Mouse (Mus musculus): ENCODE data around the gene Pfn1.

The Pfn1 gene

DNA sequence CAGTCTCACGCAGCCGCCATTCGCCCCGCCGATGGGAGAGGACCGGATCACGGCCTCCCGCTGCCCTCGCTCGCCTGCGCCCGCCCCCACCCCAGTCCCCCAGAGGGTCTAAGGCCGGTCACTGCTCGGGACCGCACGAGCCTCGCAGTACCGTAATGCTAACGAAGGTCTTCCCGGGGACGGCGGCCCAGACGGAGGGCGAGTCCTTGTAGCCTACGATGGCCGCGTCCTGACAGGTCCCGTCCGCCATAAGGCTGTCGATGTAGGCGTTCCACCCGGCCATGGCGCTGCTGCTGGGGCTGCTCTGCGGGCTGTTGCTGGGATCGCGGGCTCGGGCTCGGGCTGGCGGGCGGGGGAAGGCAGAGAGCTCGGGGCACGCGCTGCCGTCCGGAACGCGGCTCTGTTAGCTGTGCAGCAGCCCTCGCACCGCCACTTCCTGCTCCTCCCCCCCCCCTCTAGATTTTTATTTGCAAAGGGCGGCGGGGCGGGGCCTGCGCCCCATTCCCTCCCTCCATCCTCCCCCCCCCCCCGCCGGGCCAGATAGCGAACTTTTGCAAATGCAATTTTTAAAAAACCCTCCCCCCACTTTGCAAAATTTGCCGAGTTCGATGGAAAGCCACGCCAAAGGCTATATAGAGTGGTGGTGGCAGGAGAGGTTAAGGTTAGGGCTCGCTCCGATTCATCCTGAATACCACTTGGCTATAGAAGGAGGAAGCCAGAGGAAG is at the start of gene Pfn1:
Gene Pfn1 (minus strand): TSS at position 447 of the 725 bp plus-strand sequence.
- DNase-seq: peak; percentile 75

DNA sequence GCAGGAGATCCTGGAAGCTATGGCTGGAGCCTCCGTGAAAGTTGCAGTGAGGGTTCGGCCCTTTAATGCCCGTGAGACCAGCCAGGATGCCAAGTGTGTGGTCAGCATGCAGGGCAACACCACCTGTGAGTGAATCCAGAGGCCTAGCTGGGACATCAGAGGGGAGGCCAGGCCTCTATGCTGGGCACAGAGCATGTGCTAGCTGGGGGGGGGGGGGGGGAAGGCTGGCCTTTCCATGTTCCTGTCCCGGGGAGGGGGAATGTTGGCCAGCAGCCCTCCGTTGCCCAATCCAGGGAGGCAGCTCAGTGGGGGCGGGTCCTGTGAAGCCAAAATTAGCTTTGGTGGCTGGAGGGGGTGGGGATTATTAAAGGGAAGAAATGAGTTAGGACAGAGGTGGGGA is 48.3 kb upstream of the Pfn1 start:
- no peak for DNase-seq

DNA sequence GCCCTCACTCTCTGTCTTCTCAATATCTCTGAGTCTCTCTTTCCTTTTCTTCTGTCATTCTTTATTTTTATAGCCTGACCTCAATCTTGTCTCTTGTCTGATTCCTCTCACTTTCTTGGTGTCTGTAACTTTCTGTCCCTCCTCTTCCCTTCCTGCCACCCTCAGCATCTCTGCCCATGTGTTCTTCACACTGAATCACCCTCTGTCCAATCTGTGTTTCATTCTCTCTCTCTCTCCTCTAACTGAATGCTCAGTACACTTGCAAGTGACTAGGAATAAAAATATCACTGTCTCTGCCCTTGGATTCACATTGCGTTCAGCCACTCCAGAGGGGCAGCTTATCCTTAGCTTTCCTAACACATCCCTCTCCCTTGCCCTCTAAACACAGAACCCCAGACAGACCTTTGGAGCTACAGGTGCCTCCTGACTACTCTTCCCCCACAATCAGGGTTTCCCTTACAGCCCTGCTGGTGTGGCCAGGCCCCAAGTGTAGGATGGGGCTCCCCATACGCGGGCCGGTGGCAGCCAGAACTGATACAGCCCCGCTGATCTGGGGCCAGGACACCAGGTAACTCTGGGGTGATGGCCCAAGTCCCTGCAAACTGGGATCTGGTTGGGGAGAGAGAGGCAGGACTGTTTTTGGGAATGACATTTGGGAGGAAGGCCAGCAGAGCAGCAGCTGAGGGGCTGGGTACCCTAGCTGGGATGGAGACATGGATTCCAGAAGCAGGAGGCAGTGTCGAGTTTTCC is 47.7 kb upstream of the Pfn1 start:
- no peak for DNase-seq

DNA sequence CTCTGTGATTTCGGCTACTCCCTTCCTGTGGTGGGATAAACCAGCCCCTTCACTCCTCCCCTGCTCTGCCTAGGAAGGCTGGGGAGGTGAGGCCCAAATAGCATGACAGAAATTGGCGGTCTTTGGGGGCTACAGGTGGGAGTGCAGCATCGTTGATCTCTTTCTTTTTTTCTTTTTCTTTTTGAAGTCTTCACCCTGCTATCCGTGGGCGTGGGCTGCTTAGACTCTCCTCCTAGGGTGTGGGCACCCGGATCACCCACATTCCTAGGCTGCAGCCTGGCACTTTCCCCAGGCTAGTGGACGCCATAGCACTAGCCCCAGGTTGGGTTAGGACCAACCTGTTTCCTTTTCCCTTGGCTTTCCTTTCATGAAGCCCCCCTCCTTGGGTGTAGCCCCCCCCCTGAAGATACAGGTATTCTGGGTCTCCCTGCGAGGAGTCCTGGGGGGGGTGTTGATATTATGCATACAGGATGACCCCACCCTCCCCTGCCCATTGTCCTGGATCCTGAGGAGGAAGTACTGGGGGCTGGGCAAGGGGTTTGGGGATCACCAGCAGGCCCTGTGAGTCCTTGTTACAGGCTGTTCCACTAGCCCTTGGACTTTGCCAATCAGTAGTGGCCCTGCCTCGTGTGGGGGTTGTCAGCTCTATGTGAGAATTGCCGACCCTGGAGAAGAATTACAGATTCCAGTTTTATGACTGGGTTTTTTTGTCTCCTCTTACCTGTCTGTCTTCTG is 46.9 kb upstream of the Pfn1 start:
- DNase-seq: no peak

DNA sequence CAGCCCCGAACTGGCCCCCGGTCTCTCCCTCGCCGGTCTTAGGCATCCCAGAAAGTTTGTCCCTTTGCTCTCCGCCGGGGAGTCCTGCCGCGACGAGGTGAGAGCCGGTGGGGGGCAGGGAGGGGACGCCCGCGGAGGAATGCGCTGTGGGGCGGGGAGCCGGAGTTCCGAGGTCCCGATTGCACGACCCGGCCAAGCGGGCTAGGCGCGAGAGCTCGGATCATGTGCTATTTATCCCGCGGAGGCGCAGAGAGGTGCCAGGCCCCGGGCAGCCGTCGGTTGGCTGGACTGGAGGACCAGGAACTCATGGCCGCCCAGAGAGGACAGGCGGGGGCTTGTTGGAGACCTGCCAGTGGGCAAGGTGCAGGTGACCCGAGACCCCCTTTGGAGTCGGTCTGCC is 46.2 kb upstream of the Pfn1 start:
- peak; percentile 52 for DNase-seq

DNA sequence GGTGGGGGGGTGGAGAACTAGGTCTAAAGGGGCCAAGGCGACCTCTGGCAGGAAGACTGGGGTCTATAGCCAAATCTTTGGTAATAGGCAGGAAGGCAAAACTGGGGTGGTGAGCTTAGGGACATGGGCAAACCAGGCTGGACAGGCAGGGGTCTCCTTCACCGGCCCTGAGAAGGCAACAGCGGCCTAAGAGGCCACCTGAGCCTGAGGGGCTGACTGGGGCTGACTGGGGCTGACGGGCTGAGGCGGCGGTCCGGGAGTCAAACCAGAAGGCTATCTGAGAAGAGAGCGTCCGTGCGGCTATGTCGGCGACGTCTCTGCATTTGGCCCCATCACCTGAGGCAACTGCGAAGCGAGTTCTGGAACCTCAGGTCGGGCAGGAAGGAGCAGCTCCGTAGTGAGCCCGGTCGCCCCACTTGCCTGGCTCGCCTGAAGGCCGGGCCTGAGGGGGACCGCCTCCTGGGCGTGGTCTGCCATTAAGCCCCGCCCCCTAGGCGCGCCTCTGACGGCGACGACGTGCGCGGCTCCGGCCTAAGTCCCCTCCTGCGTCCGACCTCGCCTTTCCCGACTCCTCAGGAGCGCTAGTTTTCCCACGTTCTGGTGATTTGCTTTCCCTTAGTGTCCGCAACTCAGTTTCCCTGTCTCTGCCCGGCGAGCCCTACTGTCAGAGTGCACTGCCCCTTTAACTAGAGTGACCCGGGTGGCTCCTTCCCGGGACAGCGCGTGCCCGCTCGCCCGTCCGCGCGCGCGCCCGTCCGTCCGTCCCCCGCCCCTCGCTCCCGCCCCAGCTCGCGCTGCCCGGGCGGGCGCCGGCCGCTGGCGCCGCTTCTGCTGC is 45.5 kb upstream of the Pfn1 start, which contains the start of the genes Inca1 and Kif1c:
Gene Inca1 (minus strand): TSS at position 434 of the 835 bp plus-strand sequence.
Gene Kif1c (plus strand): TSS at position 827 of the 835 bp plus-strand sequence.
- peak; percentile 95 for DNase-seq

DNA sequence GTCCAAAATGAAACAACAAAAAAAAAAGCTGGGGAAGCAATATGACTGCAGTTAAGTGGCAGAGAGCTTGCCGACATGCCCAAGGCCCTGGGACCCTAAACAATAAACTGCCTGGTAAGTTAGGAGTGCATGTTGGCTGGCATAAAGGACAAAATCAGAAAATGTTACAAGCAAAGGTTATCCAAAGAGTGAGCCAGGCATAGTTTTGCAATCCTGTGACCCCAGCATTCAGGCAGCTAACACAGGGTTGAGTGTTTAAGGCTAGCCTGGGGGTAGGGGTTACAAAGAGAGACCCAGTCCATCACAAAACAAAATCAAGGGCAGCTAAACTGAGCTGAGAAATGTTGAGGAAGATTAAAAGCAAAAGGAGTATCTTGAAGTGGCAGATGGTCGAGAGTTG is 44.6 kb upstream of the Pfn1 start:
- no peak for DNase-seq

DNA sequence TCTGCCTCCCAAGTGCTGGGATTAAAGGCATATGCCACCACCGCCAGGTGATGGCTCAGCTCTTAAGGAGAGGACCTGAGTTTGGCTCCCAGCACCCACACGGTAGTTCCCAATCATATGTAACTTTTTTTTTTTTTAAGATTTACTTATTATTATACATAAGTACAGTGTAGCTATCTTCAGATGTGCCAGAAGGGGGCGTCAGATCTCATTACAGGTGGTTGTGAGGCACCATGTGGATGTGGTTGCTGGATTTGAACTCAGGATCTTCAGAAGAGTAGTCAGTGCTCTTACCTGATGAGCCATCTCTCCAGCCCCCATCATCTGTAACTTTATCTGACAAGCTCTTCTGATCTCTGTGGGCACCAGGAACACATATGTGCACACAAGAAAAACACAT is 42.9 kb upstream of the Pfn1 start:
- no peak for DNase-seq

DNA sequence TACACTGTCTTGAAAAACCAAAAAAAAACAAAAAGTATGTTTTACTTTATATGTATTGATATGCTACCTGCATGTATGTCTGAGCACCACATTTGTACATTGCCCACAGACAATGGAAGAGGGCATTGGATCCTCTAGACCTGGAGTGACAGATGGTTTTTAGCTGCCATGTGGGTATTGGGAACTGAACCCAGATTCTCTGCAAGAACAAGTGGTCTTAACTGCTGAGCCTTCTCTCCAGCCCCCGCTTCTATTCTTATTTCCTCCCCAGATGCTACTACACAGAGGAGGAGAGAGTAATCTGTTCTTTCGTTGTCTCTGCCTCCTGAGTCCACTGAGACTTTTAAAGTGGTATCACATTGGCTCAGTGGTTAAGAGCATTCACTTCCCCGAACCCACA is 39.1 kb upstream of the Pfn1 start:
- DNase-seq: no peak

DNA sequence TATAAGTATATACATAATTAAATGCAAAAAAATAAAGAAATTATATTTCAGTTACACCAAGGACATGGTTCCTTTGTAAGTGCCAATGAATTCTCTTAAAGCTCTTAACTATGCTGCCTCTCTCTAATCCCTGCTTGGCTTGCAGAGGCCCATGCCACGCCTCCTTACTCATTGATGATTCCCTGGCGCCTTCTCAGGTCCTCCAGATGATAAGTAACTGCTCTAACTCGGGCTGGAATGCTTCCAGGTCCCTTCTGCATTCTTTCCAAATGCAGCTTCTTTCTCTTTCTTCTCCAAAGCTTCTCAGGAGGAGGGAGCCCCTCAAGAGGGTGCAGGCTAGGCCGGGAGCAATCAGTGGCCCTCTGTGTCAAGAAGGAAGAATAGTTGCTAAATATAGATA is 35.1 kb upstream of the Pfn1 start:
- DNase-seq: no peak

DNA sequence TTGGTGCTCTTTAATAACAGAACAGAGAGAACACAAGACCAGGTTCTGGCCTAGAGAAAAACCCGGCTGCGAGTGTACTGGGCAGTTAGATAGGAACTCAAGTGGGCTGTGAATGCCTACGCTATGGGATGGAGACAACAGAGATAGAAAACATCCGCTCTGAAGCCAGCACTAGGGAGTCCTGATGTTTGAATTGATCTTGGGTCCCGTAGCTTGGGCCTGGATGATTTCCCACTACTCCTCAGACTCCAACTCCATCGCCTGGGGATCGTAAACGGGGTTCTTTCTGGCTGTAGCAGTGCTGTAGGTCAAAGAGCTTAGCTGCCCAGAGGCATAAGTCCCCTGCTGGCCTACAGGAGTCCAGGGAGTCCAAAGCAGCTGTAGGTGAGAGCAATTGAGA is 33.9 kb upstream of the Pfn1 start:
- no peak for DNase-seq

DNA sequence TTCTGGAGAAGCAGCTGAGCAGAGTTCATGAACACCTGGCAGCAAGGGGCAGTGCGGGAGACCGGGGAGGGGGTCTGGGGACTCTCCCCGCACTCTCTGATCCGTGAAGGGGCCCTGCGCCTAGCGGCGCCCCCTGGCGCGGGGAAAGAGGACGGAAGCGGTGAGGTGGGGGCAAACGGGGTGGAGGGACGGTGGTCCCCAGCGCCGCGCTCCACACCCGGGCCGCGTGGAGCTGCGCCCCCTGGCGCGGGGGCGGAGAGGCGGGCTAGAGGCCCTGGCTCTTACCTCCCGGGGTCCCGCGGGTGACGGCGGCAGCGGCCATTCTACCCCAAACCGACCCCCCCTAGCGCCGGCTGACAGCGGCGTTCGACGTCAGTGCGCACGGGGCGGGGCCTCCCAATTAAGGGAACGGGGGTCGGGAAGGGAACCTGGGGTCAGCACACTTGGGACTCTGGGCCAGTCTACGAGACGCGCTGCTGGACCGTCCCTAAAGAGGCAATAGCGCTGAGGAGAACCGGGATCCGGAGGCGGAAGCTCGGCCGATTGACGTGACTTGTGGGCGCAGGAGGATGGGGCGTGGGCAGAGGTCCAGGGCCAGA is 33.3 kb upstream of the Pfn1 start, which contains the start of gene Camta2:
Gene Camta2 (minus strand): TSS at position 505 of the 599 bp plus-strand sequence.
- peak; percentile 87 for DNase-seq

DNA sequence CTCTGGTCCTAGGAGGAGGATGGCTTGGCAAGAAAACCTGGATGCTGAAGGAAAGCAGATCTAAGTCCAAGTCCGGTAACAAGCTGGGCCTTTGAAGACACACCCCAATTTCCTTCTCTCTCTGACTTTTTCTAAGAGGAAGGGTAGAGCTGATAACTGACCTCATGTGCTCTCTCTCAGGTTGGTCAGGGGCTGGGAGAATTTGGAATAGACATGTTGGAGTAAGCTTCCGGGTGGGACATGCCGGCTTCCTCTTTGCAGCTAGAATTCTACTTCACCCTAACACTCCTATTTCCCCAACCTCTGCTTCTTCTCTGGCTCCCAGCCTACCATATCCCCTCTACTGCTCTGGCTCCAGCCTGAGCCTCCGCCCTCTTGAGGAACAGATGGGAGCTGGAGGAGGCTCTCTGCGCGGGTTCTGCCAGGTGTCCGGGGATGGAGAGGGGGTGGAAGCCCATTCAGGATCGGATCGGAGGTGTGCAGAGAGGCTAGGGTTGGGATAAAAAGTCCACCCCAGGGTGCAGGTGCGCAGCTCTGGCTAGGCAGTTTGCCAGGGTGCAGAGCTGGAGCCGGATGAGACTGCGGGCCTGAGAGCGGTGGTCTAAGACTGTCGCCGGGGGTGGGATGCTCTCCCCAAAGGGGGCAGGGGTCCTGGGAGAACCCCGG is 32.6 kb upstream of the Pfn1 start:
- peak; percentile 83 for DNase-seq

DNA sequence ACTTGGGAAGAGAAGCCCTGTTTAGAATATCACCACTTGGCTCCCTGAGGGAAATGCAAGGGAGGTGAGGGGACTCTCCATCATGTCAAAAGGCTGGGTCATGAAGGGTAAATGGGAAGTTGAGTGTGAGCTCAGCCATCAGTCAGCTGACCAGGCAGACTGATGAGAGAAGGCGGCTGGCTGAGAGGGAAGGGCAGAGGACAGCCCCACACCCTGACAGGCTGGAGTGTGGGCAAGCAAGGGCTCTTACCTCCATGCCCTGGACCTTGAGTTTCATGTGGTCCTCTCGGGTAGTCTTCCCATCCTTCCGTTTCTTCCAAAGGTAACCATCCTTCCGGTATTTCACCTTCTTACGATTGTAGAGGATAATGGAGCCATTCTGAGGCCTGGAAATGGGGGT is 29.2 kb upstream of the Pfn1 start:
- DNase-seq: no peak

DNA sequence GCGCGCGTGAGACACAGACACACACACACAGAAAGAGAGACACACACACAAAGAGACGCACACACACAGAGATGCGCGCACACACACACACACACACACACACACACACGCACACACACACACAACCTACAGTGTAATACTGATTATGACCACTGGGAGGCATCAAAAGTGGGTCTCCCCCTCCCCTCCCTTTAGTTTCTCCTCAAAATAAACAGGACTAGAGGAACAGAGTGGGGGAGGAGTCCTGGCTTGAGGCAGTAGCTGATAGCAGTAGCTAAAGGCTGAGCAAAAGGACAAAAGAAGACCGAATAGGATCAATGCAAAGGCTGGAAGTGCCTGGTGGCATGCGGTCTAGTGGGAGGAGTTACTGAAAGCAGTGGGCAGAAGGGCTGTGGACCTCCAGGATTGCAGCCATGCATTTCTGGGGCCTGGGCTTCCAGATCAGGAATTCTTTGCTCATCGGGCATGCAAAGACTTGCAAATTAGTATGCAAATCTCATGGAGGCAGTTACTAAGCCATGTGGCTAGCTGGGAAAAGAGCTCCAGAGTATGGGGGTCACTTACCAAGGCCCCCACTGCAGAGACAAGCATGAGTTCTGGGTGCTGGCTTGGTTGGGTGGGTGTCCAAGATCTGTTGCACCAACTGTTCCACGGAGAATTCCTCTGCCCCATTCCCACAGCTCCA is 27.6 kb upstream of the Pfn1 start:
- DNase-seq: no peak

DNA sequence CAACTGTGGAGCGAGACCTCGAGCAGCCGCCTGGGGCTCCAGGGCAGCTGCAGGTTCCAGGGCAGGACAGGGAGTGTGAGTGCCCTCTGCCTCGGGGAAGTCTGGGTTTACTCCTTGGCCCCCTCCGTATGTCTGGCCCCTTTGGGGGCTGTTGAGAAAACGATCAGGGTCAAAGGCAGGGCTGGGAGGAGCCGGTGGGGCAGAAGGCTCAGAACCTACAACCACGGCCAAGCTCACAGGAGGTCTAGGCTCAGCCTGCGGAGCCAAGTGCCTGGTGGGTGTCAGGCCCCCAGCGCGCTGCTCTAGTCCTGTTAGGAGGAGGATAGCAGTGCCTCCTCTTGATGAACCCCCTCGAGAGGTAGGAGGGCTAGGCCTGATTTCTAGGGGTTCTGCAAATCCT is 26.7 kb upstream of the Pfn1 start:
- no peak for DNase-seq

DNA sequence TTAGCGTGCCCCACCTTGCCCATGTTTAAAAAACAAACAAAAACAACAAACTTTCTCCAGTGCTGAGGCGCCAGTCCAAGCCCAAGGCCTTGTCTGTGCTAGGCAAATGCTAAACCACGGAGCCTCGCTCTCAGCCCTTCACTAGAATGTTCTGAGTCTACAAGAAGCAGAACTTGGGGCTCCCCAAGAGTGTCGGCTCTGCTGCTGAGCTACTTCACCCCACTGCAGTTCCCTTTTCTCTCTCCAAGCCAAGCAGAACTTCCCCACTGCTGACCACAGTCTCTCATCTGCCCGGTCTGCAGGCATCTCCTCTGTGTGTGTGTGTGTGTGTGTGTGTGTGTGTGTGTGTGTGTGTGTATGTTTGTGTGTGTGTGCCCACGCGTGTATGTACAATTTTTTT is 25.4 kb upstream of the Pfn1 start:
- no peak for DNase-seq

DNA sequence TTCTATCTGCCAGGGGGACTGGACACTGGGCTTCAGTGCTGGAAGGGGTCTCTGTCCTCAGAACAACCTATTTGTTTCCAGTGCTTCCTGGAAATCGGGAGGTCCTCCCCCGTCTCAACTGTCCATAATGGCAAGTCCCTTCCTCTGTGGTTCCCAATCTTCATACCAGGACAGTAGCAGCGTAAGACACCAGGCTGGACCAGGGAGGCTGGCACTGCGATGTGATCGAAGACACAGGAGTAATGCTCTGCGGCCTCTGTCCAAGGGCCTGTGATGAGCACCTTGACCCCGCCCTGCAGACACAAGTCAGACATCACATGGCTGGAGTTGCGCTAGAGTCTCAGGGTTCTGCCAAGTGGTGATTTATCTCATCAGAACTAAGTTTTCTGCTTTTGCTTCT is 24.9 kb upstream of the Pfn1 start:
- DNase-seq: no peak

DNA sequence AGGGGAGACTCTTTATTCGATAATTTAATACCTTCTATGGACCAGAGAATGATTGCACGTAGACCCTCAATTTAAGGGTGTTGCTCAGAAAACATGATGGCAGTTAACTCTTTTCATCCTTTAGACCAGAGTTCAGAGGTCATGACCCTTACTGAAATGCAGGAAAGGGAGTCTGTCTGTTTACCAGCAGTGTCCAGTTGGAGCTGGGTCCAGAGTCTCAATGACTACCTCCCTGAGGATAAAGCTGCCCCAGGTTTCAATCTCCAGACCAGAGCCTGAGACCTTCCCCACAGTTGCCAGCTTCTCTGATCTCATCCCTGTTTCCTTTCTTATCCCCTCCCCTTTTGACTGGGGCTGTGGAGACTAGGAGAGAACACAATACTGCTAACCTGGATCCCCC is 24.1 kb upstream of the Pfn1 start:
- DNase-seq: no peak

DNA sequence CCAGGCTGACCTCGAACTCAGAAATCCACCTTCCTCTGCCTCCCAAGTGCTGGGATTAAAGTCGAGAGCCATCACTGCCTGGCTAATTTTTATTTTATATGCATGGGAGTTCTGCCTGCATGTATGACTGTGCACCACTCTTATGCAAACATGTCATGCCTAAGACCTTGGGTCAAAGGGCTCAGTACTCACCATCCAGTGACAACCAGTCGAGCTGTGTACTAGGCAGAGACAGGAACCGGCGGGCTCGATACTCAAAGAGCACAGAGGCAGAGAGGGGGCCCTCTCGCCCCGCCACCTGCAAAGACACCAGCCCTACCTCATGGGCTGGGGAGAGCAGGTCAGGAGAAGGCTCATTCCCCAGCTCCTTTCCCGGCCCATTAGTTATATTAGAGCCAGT is 23.6 kb upstream of the Pfn1 start:
- DNase-seq: no peak

DNA sequence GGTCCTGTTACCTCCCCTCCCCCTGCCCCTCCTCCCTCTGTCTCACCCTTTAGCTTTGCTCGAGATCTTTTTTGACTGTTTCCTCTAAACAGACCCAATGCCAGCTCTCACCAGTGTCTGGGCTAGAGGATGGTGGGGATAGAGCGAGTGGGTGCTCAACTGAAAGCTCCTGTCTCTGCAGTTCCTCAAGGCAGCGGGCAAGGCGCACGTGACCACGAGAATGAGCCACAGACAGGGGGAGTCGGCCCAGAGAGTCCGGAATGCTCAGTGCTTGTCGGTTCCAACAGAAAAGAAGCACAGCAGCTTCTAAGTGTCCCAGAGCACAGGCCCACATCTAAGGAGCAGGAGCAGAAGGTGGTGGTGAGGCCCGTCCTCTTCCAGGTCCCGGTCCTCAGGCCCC is 20.1 kb upstream of the Pfn1 start:
- no peak for DNase-seq
